Mouse (Mus musculus) kidney, postnatal 25 days (tissue): ENCODE results near the gene Vmn1r75.

Experiments used
- DNase-seq, 2 experiments: peaks; one replicate each; pipeline ENCODE4 v3.0.0; 2021; ENCODE audit warnings: mixed read lengths in 2 of 2

The Vmn1r75 gene

DNA sequence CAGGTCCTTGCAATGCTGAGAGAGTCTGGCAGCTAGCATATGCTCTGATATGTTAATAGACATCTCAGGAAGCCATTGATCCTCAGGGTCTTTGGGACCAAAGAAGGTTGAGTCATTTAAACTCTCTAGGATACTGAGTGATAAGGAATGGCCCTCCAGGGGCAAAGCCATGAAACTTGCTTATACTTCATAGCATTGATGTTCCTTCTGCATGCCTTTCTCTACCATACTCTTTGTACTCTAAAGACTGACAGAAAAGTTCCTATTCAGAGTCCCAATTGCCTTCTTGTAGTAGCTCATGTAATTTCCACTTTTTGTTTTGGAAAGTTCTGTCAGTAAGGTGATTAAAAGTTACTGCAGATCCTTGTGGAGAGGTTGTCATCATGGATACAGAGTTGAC is at the start of gene Vmn1r75:
Vmn1r75 (plus strand) TSS at position 301 of the 400 bp plus-strand sequence.
- no peak for DNase-seq

DNA sequence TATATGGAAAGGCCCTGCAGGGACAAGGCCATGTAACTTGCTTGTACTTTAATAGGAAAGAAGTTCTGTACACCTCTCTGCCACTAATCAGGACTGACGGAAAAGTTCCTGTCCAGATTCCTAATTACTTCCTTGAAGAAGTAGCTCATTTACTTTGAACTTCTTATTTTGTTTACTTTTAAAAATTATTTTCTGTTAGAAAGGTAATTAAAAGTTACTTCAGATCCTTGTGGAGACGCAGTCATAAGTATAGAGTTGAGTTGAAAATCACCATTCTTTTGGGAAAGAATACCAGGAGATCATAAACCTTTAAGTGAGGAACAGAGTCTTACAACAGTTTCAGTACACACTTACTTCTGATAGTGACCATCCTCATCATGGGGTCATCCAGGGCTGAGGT is 40.8 kb upstream of the Vmn1r75 start, which contains the start of gene Vmn1r74:
Vmn1r74 (plus strand) TSS at position 301 of the 400 bp plus-strand sequence.
- DNase-seq: no peak
